Mouse (Mus musculus) NIH3T3 (cell line): ENCODE measurements at regions not wholly inside any gene's neighbourhood (a gene's known extent, or its start where the extent isn't known, plus 50 kb on each side); places are given as distances from the start of the nearest gene placed in this dataset.

Source experiments
- DNase-seq: peaks from one replicate; pipeline ENCODE4 v3.0.0-alpha.2; 2012; ENCODE audit warnings: low read depth

DNA sequence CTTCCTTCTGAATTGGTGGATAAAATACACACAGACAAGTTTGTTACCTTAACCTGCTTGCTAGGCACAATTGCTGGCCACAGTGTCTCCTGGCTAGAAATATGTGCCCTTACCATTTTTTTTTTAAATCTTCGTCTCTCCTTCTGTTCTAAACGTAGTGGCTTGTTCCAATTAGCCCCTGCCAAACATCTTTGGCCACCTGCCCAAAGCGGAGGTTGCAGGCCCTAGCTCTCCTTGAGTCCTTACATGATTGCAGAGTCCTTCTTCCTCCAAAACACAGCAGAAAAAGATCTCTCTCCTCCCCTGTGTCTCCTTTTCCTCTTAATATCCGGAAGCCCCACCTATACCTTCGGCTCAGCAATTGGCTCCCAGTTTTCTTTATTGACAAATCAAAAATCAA, 986.8 kb downstream of the Robo2 start:
- DNase-seq: no peak

- DNase-seq: no peak
Measured at GRCm38 (mm10) chr16:73424311-73424710, 987.3 kb downstream of the Robo2 start.

DNA sequence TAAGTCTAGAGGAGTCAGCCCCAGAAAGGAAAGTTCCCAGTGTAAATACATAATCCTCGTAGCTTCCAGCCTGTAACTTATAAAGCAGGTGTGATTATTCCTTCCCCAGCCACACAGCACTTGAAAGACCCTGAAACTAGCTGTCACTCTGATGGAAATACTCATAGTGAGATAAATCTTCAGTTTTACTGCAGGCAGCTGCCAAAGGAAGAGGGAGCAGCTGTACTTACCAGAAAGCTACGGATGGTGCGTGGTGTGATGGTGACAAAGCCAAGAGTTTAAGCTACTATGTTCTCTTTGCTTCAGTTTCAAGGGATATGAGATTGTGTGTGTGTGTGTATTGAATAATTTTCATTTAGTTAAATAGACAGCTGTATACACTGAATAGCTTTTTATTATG, 1007.1 kb downstream of the Robo2 start:
- no peak for DNase-seq

DNA sequence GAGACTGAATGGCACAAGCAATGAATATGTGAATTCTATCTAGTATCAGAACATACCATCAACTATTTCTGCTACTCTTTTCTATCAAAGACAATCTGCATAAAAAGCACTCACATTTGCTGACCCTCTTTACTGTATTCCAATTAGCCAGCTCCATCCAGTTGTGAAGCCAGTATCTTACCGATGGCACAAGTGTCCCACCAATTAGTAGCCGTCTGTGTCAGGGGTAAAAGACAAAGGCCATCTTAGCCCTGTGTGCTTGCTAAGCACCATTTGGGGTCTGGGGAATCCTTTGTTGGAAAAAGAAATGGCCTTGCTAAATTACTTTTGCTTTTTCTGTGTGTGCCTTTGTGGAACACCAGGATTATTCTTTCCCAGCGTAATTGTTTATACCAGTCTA, 1007.5 kb downstream of the Robo2 start:
- DNase-seq: no peak

DNA sequence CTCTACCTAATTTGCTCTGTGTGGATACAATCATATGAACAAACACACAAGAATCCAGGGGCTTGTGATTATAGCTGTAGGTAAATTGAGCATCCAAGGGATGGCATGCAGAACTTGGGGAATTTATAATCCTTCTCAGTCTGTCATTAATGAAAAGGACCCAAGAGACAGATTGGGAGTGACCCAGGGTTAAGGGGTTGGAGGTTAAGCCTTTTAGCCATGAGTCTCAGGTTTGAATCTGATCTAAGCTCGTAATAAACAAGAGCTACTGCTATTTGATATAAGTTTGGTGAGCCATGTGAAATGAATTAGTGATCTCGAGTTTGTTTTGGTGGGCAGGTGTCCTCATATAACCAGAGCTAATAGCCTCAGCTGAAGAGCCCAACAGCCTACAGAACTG, 1032.6 kb downstream of the Robo2 start:
- DNase-seq: no peak

- no peak for DNase-seq
Measured at GRCm38 (mm10) chr16:73374608-73375165, 1036.9 kb downstream of the Robo2 start.

DNA sequence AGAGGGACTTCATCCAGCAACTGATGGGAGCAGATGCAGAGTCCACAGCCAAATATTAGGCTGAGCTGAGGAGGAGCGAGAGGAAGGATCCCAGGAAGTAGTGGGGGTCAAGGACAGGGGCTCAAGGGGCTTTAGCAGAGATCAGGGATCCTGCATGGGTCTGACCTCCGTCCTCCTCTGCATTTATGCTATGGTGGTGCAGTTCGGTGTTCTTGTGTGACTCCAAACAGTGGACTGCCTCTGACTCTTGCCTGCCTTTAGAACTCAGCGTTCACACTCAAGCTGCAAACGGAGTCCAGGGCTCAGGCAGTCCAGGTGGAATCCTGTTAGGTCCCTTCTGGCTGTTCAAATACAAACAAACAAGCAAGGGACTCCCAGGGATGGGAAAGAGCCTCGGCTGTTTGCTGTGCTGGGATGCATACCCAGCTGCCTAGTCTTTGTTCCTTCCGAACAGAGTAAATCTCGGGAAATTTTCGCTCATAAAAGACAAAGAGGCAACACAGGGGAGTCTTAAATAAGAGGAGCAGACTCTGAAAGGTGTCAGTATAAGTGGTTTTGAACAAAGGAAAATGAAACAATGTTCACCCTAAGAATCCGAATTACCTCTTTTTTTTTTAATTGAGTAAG, 1042.9 kb downstream of the Robo2 start:
- DNase-seq: no peak

DNA sequence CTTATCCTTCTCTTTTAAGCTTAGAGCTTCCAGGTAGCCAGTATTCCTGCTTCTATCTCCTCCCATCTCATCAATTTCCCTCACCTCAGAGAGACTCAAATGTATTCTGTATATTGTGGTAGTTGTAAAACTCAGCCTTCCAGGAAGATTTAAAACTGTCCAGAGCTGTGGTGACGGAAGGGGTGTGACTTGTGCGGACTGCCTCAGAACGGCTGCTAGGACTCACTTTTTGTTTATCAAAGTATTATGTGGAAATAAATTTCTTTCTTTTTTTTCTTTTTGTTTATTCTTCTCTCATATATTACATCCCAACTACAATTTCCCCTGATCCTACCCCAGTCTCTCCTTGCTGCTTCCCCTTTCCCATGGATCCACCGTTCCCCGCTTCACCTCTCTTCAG, 1043.7 kb downstream of the Robo2 start:
- DNase-seq: no peak

- DNase-seq: no peak
Measured at GRCm38 (mm10) chr16:73367226-73367840, 1044.3 kb downstream of the Robo2 start.

- no peak for DNase-seq
Measured at GRCm38 (mm10) chr16:73350698-73351097, 1042.6 kb downstream of the Robo1 start.

- DNase-seq: no peak
Measured at GRCm38 (mm10) chr16:73343941-73344340, 1035.8 kb downstream of the Robo1 start.

DNA sequence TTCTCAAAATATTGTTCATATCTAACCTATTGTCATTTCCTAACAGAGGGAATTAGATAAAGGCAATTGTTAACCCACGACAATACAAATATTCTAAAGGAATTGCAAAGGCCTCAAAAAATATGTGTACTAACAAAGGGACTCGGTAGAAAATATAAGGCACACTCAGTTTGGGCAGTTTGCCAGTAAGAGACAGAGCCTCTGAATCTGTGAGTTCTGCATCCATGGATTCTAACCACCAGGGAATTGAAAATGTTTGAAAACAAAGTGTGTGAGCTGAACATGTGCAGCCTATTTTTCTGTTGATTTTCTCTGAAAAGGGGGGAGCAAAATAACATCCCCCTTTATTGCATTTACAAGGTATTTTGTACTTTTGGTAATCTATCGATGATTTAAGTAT, 1035.4 kb downstream of the Robo1 start:
- no peak for DNase-seq

DNA sequence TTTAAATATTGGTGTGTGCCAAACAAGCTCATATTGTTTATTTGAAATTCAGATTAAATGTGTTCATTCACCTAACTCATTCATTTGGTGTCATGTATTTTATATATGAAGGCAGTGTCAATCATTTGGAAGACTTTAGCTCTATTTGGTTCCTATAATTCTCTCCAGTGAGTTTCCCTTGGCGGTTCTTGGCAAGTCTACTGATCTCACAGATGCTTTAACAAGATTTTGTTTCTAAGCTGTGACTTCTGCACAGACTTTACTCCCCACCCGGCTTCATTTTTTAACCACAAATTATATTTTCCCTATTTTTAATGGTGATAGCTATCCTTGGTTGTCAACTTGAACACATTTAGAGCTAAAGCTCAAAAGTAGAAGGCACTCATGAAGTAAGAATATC, 1009.5 kb downstream of the Robo1 start:
- DNase-seq: no peak

DNA sequence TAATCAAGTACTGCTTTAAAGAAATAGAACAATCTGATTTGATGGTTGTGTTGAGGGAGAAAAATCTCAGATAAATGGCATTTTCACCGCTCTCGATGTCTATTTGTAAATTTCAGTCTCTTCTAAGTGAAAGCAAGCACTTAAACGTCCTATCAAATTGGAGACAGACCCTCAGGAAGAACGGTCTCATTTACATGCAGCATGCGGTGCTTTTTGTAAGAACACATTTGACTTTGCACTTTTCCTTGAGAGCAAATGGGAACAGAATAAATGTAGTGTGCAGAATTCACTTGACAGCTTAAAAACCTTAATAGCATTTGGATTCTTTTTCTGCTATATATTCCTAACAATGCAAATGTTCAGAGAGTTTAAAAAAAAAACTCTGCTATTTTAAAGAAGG, 1002.0 kb downstream of the Robo1 start:
- DNase-seq: no peak

GRCm38 (mm10) chr16:73279951-73280350, 971.8 kb downstream of the Robo1 start:
- no peak for DNase-seq

- no peak for DNase-seq
Measured at GRCm38 (mm10) chr16:73259691-73260090, 951.6 kb downstream of the Robo1 start.

DNA sequence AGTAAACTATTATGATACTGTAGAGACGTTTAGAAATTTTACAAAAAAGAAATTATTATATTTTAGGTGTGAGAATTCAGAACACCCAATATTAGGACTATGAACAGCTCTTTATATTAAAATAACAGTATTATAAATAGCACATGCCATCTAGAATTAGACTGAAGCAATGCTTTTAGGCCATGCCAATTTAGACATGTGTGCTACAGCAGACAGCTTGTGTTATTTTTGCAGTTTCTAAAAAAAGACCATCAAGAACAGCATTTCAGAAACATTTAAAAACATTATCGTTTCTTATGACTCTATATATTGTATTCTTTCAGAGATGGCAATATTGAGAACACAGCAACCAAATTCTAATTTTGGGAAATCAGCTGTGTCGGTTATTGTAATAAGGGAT, 951.2 kb downstream of the Robo1 start:
- no peak for DNase-seq

DNA sequence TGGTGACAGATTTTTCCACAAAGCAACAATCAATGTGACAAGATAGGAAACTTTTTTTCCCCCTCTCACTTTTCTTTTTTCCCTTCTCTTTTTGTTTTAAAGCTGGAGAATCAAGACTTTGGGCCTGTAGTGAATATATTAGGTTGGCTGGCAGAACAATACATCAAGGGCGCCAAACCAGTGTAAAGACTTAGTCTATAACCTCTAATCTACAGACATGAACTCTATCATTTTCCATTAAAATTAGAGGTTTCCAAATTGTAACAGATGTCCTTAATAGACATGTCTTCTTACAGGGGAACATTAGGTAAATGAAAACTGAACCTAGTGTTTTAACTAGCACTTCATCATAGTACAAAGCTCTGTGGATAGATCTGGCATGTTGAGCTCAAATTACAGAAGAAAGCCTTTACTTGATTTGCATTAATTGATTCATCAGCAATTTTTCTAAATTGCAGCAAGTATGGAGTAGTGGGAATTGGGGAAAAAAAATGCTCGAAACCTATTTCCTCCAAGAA, 937.0 kb downstream of the Robo1 start:
- no peak for DNase-seq

DNA sequence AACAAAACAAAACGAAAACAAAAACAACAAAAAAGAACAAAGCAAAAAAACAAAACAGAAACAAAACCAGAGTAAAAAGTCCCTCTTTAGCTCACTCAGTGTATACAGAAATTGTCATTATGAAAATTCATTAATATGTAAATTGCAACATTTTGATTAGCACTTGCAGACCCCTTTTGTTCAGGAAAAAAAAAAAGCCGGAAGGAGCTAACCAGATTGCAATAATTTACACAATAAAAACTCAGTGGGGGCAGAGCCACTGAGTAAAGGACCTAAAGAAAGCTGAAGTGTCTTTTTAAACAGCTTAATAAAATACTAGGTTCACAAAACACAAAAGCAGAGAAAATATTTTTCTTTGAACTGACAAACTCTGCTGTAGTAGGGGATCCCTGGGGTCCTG, 922.5 kb downstream of the Robo1 start:
- DNase-seq: no peak

DNA sequence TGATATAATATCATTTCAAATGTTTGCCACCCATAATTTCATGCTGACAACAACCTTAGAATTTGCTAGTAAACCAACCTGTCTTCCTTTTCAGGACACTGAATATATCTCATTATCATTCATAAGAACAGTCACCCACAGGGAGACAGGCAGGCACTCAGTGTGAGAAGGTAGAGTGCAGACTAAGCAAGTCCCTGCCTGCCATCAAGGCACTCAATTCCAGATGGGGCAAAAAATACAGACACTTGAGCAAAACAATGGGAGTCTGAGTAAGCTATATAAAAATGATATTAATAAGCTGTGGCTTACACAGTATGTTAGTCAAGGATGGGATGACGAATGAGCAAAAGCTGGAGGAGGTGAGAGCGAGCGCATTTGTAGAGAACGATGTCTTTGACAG, 909.4 kb downstream of the Robo1 start:
- DNase-seq: no peak

DNA sequence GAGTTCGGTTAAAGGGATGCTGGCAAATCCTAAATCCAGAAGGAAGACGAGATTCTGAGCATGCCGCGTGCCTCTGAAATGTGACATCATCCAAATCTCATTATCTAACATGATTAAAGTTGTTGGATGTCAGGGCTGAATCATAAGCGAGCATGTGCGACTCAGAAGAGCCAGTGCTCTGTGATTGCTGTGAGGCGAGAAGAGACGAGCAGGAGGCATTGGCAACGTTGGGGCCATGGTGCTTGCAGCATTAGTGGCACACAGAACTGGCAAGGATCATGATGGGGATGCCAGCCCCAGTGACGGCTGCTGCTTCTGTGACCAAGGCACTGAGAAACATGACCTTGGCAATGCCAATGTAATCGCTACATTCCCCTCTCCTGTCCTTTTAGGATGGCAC, 895.4 kb downstream of the Robo1 start:
- no peak for DNase-seq

- no peak for DNase-seq
Measured at GRCm38 (mm10) chr16:73200991-73201390, 892.9 kb downstream of the Robo1 start.

DNA sequence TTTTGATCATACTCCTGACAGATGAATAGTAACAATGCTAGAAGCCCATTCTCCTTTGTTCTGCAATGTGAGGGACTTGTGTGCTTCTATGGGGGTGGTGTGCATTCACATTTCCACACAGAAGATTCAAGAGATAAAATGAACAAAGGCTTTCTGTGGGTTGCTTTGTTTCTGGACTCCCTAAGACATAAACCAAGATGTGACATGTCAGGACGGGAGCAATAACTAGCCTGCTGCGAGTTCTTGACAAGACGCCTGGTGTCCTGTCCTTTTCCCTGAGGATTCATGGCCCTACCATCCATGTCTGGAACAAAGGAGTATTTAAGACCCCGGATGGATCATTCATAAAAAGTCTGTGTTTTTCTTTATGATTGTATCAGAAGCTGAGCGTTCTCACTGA, 874.7 kb downstream of the Robo1 start:
- DNase-seq: no peak

- no peak for DNase-seq
Measured at GRCm38 (mm10) chr16:73182258-73182657, 874.2 kb downstream of the Robo1 start.
